Mouse (Mus musculus): ENCODE measurements around the gene Capn11.

GRCm38 (mm10) chr17:45631940-45632339 lies 27.2 kb downstream of the Capn11 start:
- no peak for TF ChIP-seq CTCF (IDR thresholded peaks at IDR 0.05; ENCODE audit: insufficient read depth, low read depth, low read length)
- TF ChIP-seq POLR2A (IDR thresholded peaks at IDR 0.05; ENCODE audit: insufficient read depth, low read depth, low read length): no peak

Data from olfactory bulb, adult 2 months (tissue).